Mouse (Mus musculus) kidney, adult 2 months (tissue): ENCODE results near the gene Nr6a1.

ENCODE experiments used
- CTCF ChIP-seq: fragments of 200-500 bp; conservative IDR thresholded peaks from 2 replicates; pipeline ENCODE4 v1.5.1; 2011; ENCODE audit warnings: low read depth, mild to moderate bottlenecking, control low read depth, low read length, moderate library complexity, mixed read lengths; ENCODE audit not compliant: insufficient read depth, insufficient read length
- POLR2A ChIP-seq: fragments of 200-500 bp; IDR thresholded peaks from one replicate; pipeline ENCODE4 v1.6.1; 2011; ENCODE audit warnings: low read depth, low read length, control low read depth

DNA sequence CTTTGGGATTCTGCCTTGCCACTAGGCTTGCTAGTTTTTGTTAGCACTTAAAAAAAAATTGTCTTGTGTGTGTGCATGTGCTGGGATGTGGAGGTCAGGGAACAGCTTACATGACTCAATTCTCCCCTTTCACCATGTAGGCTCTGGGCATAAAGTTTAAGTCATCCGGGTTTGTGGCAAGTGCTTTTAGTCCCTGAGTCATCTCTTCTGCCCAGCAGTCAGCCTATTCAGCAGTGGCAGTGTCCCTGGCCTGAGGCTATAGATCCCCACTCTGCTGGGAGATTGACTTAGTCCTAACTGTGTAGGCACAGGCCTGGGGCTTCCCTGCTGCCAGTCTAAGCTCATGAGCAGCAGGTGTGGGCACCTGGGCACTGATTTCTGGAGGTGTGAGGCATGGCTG is 237.6 kb downstream of the Nr6a1 start:
- TF ChIP-seq CTCF (no peak), POLR2A (no peak)
